Mouse (Mus musculus): ENCODE measurements around the gene Asb8. TPM values are rescaled to one million over a fixed set of nuclear protein-coding genes. Genes with fewer than 3 reads are reported as not detected.
A peak's percentile ranks its signal among the peaks of the same experiment; 100 is the strongest.

Gene Asb8
- polyA plus RNA-seq, 1 experiment from 2014 or later, result 41.7 TPM

DNA sequence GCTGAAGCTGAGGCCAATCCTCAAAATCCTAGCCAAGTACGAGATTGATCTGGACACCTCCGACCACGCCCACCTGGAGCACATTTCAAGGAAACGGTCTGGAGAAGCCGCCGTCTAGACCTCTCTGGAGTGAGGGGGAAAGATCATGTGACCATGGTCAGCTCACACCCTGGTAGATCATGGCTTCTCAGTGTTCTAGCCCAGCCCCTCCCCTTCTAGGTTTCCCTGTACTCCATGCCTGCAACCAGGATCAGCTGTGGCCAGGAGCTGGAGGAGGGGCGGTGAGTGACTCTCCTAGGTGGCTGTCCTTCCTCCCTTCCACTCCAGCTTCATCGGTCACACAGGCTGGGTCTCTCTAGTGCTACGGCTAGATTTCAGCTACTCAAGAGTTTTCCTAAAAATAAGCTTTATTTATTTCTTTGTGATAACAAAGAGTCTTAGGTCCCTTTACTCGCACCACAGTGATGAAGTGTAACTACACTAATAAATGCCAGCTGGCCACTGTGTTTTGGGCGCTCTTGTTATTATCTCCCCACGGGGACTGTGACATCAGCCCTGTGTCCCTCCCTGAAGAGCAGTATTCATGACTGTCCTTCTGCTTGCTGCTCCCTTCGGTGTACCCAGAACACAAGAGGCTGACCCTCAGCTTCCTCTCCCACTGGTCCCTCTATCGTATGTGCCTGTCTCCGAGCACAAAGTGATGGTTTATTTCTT, 33.3 kb downstream of the Asb8 start:
- WGBS, result 91% methylated on average over 15 of the region's 15 CpGs
- H3K36me3 ChIP-seq, result peaks cover 98% of the 10 kb centered on the region

DNA sequence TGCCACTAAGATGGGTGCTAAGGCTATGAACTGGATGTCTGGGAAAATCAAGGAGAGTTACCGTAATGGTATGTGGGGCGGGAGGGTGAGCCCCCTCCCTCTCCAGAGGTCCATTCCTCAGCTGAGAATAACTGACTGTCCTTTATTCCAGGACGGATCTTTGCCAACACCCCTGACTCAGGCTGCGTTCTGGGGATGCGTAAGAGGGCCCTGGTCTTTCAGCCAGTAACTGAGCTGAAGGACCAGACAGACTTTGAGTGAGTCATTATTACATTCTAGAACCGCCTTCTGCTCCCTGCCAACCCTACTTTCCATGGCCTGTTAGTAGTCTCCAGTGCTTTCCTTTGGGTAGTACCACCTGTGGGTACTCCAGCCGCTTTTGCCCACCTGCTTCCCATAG, 34.0 kb downstream of the Asb8 start:
- 91% methylated on average over 7 of the region's 7 CpGs for WGBS
- peaks cover 98% of the 10 kb centered on the region for H3K36me3 ChIP-seq
- H3K27me3 ChIP-seq (ENCODE audit: low read depth, poor library complexity, severe bottlenecking), result no peaks in the 10 kb centered on the region

More for the DNA sequence above, 33.3 kb downstream of the Asb8 start:
- no peak for DNase-seq (ENCODE audit: low spot score)
- H3K9me3 ChIP-seq (replicated peaks), result no peaks in the 10 kb centered on the region
- H3K27ac ChIP-seq (replicated peaks), result no peak overlapping the region
- no peaks in the 10 kb centered on the region for H3K4me1 ChIP-seq
- H3K4me3 ChIP-seq, result no peak overlapping the region
- no peaks in the 10 kb centered on the region for H3K27me3 ChIP-seq (ENCODE audit: low read depth, poor library complexity, severe bottlenecking)

DNA sequence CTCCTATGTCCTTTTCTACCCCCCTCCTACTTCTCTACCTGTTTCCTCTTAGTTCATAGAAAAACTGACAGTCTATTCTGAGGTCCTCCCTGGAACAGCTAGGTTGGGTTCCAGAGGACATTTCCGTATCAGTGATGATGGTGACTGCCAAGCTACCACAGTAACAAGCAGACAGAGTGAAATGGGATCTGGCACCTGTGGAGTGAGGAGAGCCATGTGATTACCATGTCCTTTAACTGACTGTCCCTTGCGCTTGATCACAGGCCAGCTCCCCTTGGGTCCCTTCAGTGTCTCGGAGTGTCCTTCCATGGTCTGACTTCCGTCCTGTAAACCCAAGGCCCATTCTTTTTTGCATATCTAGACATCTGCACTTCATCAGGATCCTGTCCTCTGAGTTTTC, 34.4 kb downstream of the Asb8 start:
- Histone ChIP-seq H3K36me3 (peaks cover 98% of the 10 kb centered on the region), H3K27ac (replicated peaks) (no peak overlapping the region), H3K9me3 (replicated peaks) (no peaks in the 10 kb centered on the region), H3K4me3 (no peak overlapping the region), H3K27me3 (ENCODE audit: low read depth, poor library complexity, severe bottlenecking) (no peaks in the 10 kb centered on the region), H3K4me1 (no peaks in the 10 kb centered on the region)
- no peak for DNase-seq (ENCODE audit: low spot score)
- 94% methylated on average over 4 of the region's 4 CpGs for WGBS

More for the DNA sequence above, 34.0 kb downstream of the Asb8 start:
- DNase-seq (ENCODE audit: low spot score), result no peak
- Histone ChIP-seq H3K9me3 (replicated peaks) (no peaks in the 10 kb centered on the region), H3K4me3 (no peak overlapping the region), H3K27ac (replicated peaks) (no peak overlapping the region), H3K4me1 (no peaks in the 10 kb centered on the region)

DNA sequence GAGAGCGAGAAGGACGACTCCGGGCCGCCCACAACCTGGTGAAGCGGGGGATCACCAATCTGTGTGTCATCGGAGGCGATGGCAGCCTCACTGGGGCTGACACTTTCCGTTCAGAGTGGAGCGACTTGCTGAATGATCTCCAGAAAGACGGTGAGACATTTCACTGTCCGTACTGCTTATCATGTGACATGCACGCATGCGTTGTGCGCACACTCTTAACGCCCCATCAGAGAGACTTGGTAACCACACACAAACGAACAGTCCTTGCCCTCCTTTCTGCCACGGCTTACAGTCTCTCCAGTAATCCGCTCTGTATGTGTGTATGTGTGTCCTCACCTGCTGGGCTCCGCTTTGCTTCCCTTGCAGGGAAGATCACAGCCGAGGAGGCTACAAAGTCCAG, 44.6 kb downstream of the Asb8 start:
- no peaks in the 10 kb centered on the region for H3K9me3 ChIP-seq (replicated peaks)
- H3K4me3 ChIP-seq, result no peak overlapping the region
- DNase-seq (ENCODE audit: low spot score), result no peak
- H3K27ac ChIP-seq (replicated peaks), result no peak overlapping the region
- H3K4me1 ChIP-seq, result no peaks in the 10 kb centered on the region; the same call in 1 of the 2 replicates
- 94% methylated on average over 20 of the region's 20 CpGs for WGBS
- H3K27me3 ChIP-seq (ENCODE audit: low read depth, poor library complexity, severe bottlenecking), result no peaks in the 10 kb centered on the region
- peaks cover 81% of the 10 kb centered on the region for H3K36me3 ChIP-seq

DNA sequence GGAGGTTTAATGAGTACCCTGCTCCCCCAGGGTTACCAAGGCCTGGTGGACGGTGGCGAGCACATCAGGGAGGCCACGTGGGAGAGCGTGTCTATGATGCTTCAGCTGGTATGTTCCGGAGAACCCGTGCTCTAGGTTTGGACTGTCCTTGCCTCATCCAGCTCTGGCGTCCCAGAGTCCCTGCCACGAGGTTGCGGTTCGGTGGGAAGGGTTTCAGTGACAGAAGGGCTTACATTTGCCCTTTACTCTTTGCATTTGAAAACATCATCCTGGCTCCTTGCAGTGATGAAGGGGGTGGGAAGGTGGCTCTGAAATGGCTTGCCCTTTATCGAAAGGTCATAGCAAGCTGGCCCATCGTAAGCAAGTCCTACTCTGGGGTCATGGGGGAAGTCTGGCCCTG, 46.1 kb downstream of the Asb8 start:
- peaks cover 74% of the 10 kb centered on the region for H3K36me3 ChIP-seq
- WGBS, result 90% methylated on average over 12 of the region's 12 CpGs

DNA sequence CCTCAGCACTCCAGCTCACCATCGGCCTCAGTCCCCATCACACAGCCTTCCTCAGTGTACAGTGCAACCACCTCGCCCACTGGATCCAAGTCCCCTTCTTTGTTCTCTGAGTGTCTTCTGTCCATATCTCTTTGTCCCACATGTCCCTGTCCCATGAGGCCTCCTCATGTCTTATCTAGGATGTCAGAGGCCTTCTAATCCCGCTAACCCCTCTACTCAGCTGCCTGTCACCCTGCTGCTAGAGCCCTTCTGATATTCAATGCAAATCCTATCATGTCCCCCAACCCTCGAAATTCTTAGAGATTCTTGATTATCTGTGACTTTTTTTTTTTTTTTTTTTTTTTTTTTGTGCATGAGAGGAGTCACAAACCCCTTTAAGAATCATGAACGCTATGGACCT, 49.1 kb downstream of the Asb8 start:
- no peak overlapping the region for H3K27ac ChIP-seq (replicated peaks)
- DNase-seq (ENCODE audit: low spot score), result no peak
- no peaks in the 10 kb centered on the region; the same call in 1 of the 2 replicates for H3K4me1 ChIP-seq
- H3K4me3 ChIP-seq, result no peak overlapping the region
- no peaks in the 10 kb centered on the region for H3K27me3 ChIP-seq (ENCODE audit: low read depth, poor library complexity, severe bottlenecking)
- H3K36me3 ChIP-seq, result peaks cover 64% of the 10 kb centered on the region
- WGBS, result 83% methylated on average over 5 of the region's 5 CpGs
- no peaks in the 10 kb centered on the region for H3K9me3 ChIP-seq (replicated peaks)

More for the DNA sequence above, 46.1 kb downstream of the Asb8 start:
- H3K4me1 ChIP-seq, result no peaks in the 10 kb centered on the region; the same call in 1 of the 2 replicates
- no peaks in the 10 kb centered on the region for H3K9me3 ChIP-seq (replicated peaks)
- no peak for DNase-seq (ENCODE audit: low spot score)
- H3K27ac ChIP-seq (replicated peaks), result no peak overlapping the region
- H3K4me3 ChIP-seq, result no peak overlapping the region
- H3K27me3 ChIP-seq (ENCODE audit: low read depth, poor library complexity, severe bottlenecking), result no peaks in the 10 kb centered on the region

DNA sequence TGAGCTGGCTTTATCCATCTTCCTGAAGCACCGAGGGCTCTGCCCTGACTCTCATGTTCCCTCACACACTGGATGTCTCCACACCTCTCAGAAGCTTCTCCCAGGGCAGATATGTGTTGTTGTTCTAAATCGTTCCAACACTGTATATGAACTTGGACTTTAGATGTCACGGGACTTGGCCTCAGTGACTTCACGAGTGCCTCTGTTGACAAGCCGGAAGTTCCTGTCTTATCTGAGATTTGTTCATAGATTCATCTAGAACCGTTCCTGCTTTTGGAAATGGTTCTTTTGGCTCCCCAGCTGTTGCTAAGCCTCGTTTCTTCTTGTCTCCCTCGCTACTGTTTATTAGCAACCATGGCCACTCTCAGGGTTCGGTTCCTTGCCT, 49.7 kb downstream of the Asb8 start:
- no peaks in the 10 kb centered on the region for H3K27me3 ChIP-seq (ENCODE audit: low read depth, poor library complexity, severe bottlenecking)
- peaks cover 59% of the 10 kb centered on the region for H3K36me3 ChIP-seq
- H3K27ac ChIP-seq (replicated peaks), result no peak overlapping the region
- no peak overlapping the region for H3K4me3 ChIP-seq
- H3K4me1 ChIP-seq, result no peaks in the 10 kb centered on the region; the same call in 1 of the 2 replicates
- H3K9me3 ChIP-seq (replicated peaks), result no peaks in the 10 kb centered on the region
- no peak for DNase-seq (ENCODE audit: low spot score)
- WGBS, result 90% methylated on average over 9 of the region's 9 CpGs

DNA sequence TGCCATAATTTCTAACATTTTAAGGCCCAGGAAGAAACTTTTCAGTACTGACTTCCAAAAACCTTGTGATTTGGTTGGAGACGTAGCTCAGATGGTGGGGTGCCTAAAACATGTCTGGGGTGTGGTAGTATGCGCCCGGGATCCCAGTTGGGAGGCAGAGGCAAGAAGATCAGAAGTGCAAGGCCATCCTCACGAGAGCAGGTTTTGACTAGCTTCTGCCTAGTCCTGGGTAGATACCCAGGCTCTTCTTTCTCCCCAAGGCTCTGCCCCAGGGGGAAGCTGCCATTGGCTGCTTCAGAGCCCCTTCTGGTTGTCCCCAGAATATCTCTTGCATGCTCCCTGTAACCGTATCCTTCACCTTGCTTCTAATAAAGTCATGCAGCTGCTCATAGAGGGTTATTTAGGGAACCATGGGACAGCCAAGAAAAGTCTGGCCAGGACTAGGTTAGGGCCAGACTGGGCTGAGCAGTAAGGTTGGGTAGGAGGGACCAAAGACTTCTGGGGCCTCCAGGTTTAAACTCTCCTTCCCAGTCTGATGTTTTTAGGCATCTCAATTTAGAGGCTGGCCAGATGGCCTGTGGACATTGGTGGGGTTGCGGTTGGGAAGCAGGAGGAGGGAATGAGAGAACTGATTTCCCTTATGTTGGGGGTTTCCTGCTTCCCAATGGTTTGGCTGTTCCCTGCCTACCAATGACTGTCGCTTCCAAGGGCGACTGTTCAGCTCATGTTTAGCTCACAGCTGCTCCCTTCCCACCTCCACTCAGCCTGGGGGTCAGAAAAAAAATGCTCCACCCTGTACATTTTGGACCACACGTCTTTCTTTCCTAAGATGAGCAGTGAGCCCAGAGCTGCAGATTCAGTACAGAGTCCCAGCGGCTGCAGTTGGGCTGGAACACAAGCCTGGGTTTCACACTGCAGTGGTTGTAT, 50.3 kb downstream of the Asb8 start:
- Histone ChIP-seq H3K27me3 (ENCODE audit: low read depth, poor library complexity, severe bottlenecking) (no peaks in the 10 kb centered on the region), H3K36me3 (peaks cover 53% of the 10 kb centered on the region), H3K4me1 (peaks cover 3% of the 10 kb centered on the region; the same call in 1 of the 2 replicates), H3K9me3 (replicated peaks) (no peaks in the 10 kb centered on the region), H3K4me3 (no peak overlapping the region), H3K27ac (replicated peaks) (no peak overlapping the region)
- DNase-seq (ENCODE audit: low spot score), result no peak
- 86% methylated on average over 10 of the region's 10 CpGs for WGBS

DNA sequence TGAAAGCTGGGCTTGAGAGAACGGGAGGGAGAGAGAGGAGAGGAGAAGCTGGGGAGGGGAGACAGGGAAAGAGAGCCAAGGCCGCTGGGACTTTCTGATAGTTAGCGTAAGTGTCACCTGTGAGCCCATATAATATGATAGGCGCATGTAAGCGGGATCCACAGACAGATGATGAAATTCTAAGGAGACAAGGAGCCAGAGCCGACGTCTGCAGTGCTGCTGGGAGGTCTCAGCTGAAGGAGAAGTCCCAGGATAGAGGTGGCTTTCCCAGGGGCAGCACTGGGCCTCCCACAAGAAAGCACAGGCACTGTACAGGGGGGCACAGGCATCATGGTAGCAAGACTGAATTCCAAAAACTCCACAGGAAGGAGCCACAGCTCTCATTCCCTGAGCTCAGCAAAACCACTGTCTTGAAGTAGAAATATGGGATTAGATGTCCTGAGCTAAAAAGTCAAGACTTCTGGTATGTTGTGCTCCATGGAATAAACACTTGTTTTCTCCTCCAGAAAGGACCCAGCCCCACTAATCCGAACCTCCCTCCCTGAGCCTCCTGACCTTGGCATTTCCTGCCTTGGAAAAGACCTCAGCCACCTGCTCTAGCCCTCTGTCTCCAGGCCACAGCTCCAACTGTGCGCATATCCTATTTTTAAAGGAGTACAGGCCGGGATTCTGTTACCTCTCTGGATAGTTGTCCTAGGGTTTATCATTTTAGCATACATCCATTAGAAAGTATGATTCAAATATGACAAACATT, 51.1 kb downstream of the Asb8 start:
- Histone ChIP-seq H3K9me3 (replicated peaks) (no peaks in the 10 kb centered on the region), H3K27ac (replicated peaks) (no peak overlapping the region), H3K36me3 (peaks cover 47% of the 10 kb centered on the region), H3K4me1 (peaks cover 8% of the 10 kb centered on the region), H3K4me3 (no peak overlapping the region), H3K27me3 (ENCODE audit: low read depth, poor library complexity, severe bottlenecking) (no peaks in the 10 kb centered on the region)
- no peak for DNase-seq (ENCODE audit: low spot score)
- 85% methylated on average over 10 of the region's 10 CpGs for WGBS

DNA sequence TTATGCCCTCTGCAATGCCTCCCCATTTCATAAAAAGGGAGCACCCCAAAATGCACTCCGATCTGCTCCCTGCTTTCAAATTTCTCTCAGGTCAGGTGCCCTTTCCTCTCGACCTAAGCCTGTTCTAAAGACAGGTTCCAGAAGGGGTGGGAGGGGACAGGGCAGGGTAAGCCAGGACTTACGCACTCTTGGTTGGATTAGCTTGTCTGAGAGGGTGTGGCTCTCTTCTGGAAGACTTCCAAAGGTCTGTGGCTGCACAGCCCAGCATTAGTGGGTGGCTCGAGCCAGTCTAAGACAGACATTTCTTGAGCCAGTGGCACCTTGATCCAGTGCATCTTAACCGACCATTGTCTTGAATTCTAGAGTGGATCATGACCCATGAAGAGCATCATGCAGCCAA, 53.6 kb downstream of the Asb8 start:
- H3K27me3 ChIP-seq (ENCODE audit: low read depth, poor library complexity, severe bottlenecking), result no peaks in the 10 kb centered on the region; the same call in 1 of the 2 replicates
- 87% methylated on average over 5 of the region's 5 CpGs for WGBS
- no peak overlapping the region for H3K4me3 ChIP-seq
- no peak overlapping the region for H3K27ac ChIP-seq (replicated peaks)
- H3K9me3 ChIP-seq (replicated peaks), result no peaks in the 10 kb centered on the region
- peaks cover 30% of the 10 kb centered on the region for H3K4me1 ChIP-seq
- no peak for DNase-seq (ENCODE audit: low spot score)
- H3K36me3 ChIP-seq, result peaks cover 33% of the 10 kb centered on the region

DNA sequence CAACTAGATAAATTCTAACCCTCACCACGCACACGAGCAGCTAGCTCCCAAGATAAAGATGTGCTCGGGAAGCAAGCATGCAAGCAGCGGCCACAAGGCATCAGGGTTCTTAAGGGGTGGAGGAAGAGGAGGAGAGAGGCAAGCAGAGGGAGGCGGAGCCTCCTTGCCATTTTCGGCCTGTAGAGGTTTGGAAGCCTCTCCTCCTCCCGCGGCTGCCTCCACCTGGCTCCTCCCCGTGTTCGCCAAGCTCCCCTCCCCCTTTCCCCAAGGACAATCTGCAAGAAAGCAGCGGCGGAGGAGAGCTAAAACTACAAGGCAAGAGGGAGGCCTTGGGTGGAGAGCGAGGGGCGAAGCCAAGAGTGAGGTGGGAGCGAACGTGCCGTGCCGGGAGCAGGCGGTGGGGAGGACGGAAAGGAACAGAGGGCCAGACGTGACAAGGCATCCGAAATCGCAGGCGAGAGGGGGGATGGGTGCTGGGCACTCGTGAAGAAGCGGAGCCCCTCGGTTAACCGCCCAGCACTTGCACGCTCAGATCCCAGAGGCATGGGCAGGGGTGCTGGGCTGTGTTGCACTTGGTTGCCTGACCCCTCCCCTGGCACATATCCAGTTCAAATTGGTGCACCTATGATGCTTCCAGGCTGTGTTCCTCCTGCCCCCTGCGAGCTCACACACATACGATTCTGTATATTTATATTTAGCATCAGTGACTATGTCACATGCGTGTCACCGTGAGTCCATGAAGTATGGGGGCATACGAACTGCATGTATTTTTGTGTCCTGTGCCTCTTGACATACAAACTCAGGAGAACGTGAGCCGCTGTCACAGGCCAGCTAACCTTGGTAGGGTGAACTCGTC, 56.9 kb downstream of the Asb8 start:
- H3K9me3 ChIP-seq (replicated peaks), result no peaks in the 10 kb centered on the region
- DNase-seq (ENCODE audit: low spot score), result peak; percentile 86
- peaks cover 30% of the 10 kb centered on the region for H3K4me1 ChIP-seq
- no peaks in the 10 kb centered on the region; the same call in 1 of the 2 replicates for H3K27me3 ChIP-seq (ENCODE audit: low read depth, poor library complexity, severe bottlenecking)
- peak overlapping the region; percentile 73 for H3K4me3 ChIP-seq
- WGBS, result 8% methylated on average over 37 of the region's 37 CpGs
- peak overlapping the region; percentile 93 for H3K27ac ChIP-seq (replicated peaks)
- H3K36me3 ChIP-seq, result peaks cover 15% of the 10 kb centered on the region
